Mouse (Mus musculus): Measurements from ENCODE around the gene Svop. TPM values are rescaled to one million over a fixed set of nuclear protein-coding genes. Genes with fewer than 3 reads are reported as not detected.
A peak's percentile ranks its signal among the peaks of the same experiment; 100 is the strongest.

Gene Svop
- polyA plus RNA-seq, 1 experiment from 2014 or later: 21.2 TPM

GRCm38 (mm10) chr5:114003542-114003941, 87.8 kb downstream of the Svop start, which contains the start of gene Dao:
TSS of gene Dao (plus strand) at chr5:114003703.
- ATAC-seq (ENCODE audit: low FRiP score) (no peak), DNase-seq (ENCODE audit: low spot score, missing footprints) (no peak)
- H3K9me3 ChIP-seq (ENCODE audit: control insufficient read depth, low read length): no peaks in the 10 kb centered on the region
- H3K4me1 ChIP-seq (ENCODE audit: control insufficient read depth, insufficient read depth, low read length): no peaks in the 10 kb centered on the region; the same call in 1 of the 2 replicates
- no peaks in the 10 kb centered on the region for H3K27me3 ChIP-seq (ENCODE audit: control insufficient read depth, insufficient read depth, low read length)
- 79% methylated on average over 3 of the region's 5 CpGs for WGBS
- no peak within 1 kb of the TSS for H3K9ac ChIP-seq (ENCODE audit: low read length)
- no peaks in the 10 kb centered on the region for H3K36me3 ChIP-seq (ENCODE audit: control insufficient read depth, insufficient read depth, low read length)
- no peak within 1 kb of the TSS for H3K27ac ChIP-seq (ENCODE audit: low read depth, low read length)
- no peak within 1 kb of the TSS for H3K4me2 ChIP-seq
- no peak within 1 kb of the TSS for H3K4me3 ChIP-seq (ENCODE audit: low read depth, low read length)

DNA sequence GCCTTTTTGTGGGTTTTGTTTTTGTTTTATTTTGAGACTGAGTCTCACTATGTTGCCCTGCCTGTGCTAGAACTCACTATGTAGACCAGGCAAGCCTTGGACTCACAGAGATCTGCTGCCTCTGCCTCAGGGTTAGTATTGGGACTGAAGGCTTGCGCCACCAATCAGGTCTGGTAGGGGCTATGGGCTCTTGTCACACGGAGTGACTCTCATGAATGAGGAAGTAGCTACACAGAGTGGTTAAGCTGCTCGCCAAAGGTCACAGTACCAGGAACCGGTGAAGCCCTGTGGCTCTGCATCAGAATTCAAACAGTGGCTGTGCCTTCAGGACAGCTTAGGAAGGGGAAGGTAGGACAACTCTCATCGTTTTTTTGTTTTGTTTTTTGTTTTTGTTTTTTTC, 92.0 kb downstream of the Svop start:
- 65% methylated on average over 5 of the region's 5 CpGs for WGBS
- no peak for DNase-seq (ENCODE audit: low spot score, missing footprints)
- no peak for ATAC-seq (ENCODE audit: low FRiP score)

DNA sequence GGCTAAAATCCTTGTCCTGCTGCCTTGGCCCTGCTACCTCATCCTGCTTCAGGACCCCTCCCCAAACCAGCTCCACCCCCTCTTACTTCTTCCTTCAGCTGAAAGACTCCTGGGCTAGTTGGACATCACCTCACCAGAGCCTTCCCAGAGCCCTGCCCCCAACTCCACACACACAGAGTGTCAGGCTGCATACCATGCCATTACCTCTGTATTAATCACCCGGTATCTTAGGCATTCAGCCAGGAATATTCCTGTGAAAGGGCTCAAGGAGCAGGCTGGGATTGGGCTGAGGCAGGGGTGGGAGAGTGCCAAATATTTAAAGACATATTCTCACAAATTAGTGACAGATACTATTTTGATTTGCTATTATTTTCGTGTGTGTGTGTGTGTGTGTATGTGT, 94.9 kb downstream of the Svop start:
- H3K4me1 ChIP-seq (ENCODE audit: control insufficient read depth, insufficient read depth, low read length): peaks cover 15% of the 10 kb centered on the region
- H3K9me3 ChIP-seq (ENCODE audit: control insufficient read depth, low read length): no peaks in the 10 kb centered on the region
- no peak overlapping the region for H3K4me3 ChIP-seq (ENCODE audit: low read depth, low read length)
- H3K4me2 ChIP-seq: no peak overlapping the region
- WGBS: 60% methylated on average over 2 of the region's 2 CpGs
- no peaks in the 10 kb centered on the region for H3K36me3 ChIP-seq (ENCODE audit: control insufficient read depth, insufficient read depth, low read length)
- H3K27me3 ChIP-seq (ENCODE audit: control insufficient read depth, insufficient read depth, low read length): no peaks in the 10 kb centered on the region
- H3K9ac ChIP-seq (ENCODE audit: low read length): no peak overlapping the region
- no peak overlapping the region for H3K27ac ChIP-seq (ENCODE audit: low read depth, low read length)
- ATAC-seq (ENCODE audit: low FRiP score): no peak
- no peak for DNase-seq (ENCODE audit: low spot score, missing footprints)

More for the DNA sequence above, 92.0 kb downstream of the Svop start:
- no peak overlapping the region for H3K9ac ChIP-seq (ENCODE audit: low read length)
- no peaks in the 10 kb centered on the region for H3K36me3 ChIP-seq (ENCODE audit: control insufficient read depth, insufficient read depth, low read length)
- no peaks in the 10 kb centered on the region for H3K27me3 ChIP-seq (ENCODE audit: control insufficient read depth, insufficient read depth, low read length)
- no peak overlapping the region for H3K4me3 ChIP-seq (ENCODE audit: low read depth, low read length)
- no peaks in the 10 kb centered on the region for H3K9me3 ChIP-seq (ENCODE audit: control insufficient read depth, low read length)
- H3K27ac ChIP-seq (ENCODE audit: low read depth, low read length): no peak overlapping the region
- H3K4me1 ChIP-seq (ENCODE audit: control insufficient read depth, insufficient read depth, low read length): no peaks in the 10 kb centered on the region; the same call in 1 of the 2 replicates
- H3K4me2 ChIP-seq: no peak overlapping the region

GRCm38 (mm10) chr5:113993487-113994465, 97.6 kb downstream of the Svop start, which contains the start of gene Ssh1:
TSS of gene Ssh1 (minus strand) at chr5:113993894.
- peak within 1 kb of the TSS; percentile 93 for H3K9ac ChIP-seq (ENCODE audit: low read length)
- H3K36me3 ChIP-seq (ENCODE audit: control insufficient read depth, insufficient read depth, low read length): 0 out of 2 replicates have a peak, but pooled peaks cover 2% of the 10 kb centered on the region
- H3K27me3 ChIP-seq (ENCODE audit: control insufficient read depth, insufficient read depth, low read length): no peaks in the 10 kb centered on the region
- peak within 1 kb of the TSS; percentile 84 for H3K4me2 ChIP-seq
- under 1% methylated on average over 69 of the region's 83 CpGs for WGBS
- peak; percentile 99 for DNase-seq (ENCODE audit: low spot score, missing footprints)
- H3K4me1 ChIP-seq (ENCODE audit: control insufficient read depth, insufficient read depth, low read length): peaks cover 22% of the 10 kb centered on the region
- no peaks in the 10 kb centered on the region for H3K9me3 ChIP-seq (ENCODE audit: control insufficient read depth, low read length)
- ATAC-seq (ENCODE audit: low FRiP score): peak; percentile 91
- peak within 1 kb of the TSS; percentile 74 for H3K4me3 ChIP-seq (ENCODE audit: low read depth, low read length)
- peak within 1 kb of the TSS; percentile 82 for H3K27ac ChIP-seq (ENCODE audit: low read depth, low read length)

DNA sequence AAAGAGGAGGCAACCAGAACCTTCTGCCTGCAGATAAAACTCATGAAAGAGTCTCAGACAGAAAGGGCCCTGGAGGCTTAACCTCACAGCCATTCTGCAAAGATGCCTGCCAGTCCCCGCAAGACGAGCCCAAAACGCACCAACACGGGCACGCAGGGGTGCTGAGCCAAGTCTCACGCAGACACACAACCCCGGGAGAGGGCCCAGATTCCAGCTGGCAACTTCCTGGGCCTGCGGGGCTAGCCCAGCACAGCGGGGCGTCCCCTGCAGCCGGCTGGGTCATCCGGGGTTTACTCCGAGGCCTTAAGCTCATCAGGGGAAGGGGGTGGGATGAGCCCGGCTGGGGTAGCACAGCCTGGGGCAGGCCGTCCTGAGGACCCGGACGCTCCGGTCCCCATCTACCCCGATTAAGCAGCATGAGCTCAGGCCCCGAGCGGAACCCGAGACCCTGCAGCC, 98.3 kb downstream of the Svop start:
- Histone ChIP-seq H3K36me3 (ENCODE audit: control insufficient read depth, insufficient read depth, low read length) (0 out of 2 replicates have a peak, but pooled peaks cover 2% of the 10 kb centered on the region), H3K27me3 (ENCODE audit: control insufficient read depth, insufficient read depth, low read length) (no peaks in the 10 kb centered on the region), H3K9ac (ENCODE audit: low read length) (peak overlapping the region; percentile 93), H3K4me1 (ENCODE audit: control insufficient read depth, insufficient read depth, low read length) (peaks cover 22% of the 10 kb centered on the region), H3K27ac (ENCODE audit: low read depth, low read length) (peak overlapping the region; percentile 82), H3K9me3 (ENCODE audit: control insufficient read depth, low read length) (no peaks in the 10 kb centered on the region), H3K4me3 (ENCODE audit: low read depth, low read length) (peak overlapping the region; percentile 74), H3K4me2 (peak overlapping the region; percentile 84)
- ATAC-seq (ENCODE audit: low FRiP score) (peak; percentile 82), DNase-seq (ENCODE audit: low spot score, missing footprints) (peak; percentile 97)
- WGBS: 0% methylated on average over 22 of the region's 22 CpGs

GRCm38 (mm10) chr5:113992339-113992831, 99.0 kb downstream of the Svop start:
- Histone ChIP-seq H3K36me3 (ENCODE audit: control insufficient read depth, insufficient read depth, low read length) (0 out of 2 replicates have a peak, but pooled peaks cover 2% of the 10 kb centered on the region), H3K4me1 (ENCODE audit: control insufficient read depth, insufficient read depth, low read length) (peaks cover 22% of the 10 kb centered on the region), H3K4me3 (ENCODE audit: low read depth, low read length) (peak overlapping the region; percentile 74), H3K9ac (ENCODE audit: low read length) (peak overlapping the region; percentile 93), H3K27ac (ENCODE audit: low read depth, low read length) (peak overlapping the region; percentile 82; the same call in 1 of the 2 replicates), H3K4me2 (peak overlapping the region; percentile 84), H3K9me3 (ENCODE audit: control insufficient read depth, low read length) (no peaks in the 10 kb centered on the region), H3K27me3 (ENCODE audit: control insufficient read depth, insufficient read depth, low read length) (no peaks in the 10 kb centered on the region)
- DNase-seq (ENCODE audit: low spot score, missing footprints) (no peak), ATAC-seq (ENCODE audit: low FRiP score) (no peak)
- WGBS: 48% methylated on average over 12 of the region's 12 CpGs

- no peaks in the 10 kb centered on the region for H3K9me3 ChIP-seq (ENCODE audit: control insufficient read depth, low read length)
- no peak overlapping the region for H3K4me2 ChIP-seq
- 66% methylated on average over 7 of the region's 7 CpGs for WGBS
- H3K27ac ChIP-seq (ENCODE audit: low read depth, low read length): no peak overlapping the region
- 0 out of 2 replicates have a peak, but pooled peaks cover 2% of the 10 kb centered on the region for H3K36me3 ChIP-seq (ENCODE audit: control insufficient read depth, insufficient read depth, low read length)
- peaks cover 22% of the 10 kb centered on the region for H3K4me1 ChIP-seq (ENCODE audit: control insufficient read depth, insufficient read depth, low read length)
- H3K9ac ChIP-seq (ENCODE audit: low read length): no peak overlapping the region
- H3K27me3 ChIP-seq (ENCODE audit: control insufficient read depth, insufficient read depth, low read length): no peaks in the 10 kb centered on the region
- DNase-seq (ENCODE audit: low spot score, missing footprints): no peak
- no peak overlapping the region for H3K4me3 ChIP-seq (ENCODE audit: low read depth, low read length)
- no peak for ATAC-seq (ENCODE audit: low FRiP score)
Measured at GRCm38 (mm10) chr5:113991141-113991540, 100.2 kb downstream of the Svop start.

DNA sequence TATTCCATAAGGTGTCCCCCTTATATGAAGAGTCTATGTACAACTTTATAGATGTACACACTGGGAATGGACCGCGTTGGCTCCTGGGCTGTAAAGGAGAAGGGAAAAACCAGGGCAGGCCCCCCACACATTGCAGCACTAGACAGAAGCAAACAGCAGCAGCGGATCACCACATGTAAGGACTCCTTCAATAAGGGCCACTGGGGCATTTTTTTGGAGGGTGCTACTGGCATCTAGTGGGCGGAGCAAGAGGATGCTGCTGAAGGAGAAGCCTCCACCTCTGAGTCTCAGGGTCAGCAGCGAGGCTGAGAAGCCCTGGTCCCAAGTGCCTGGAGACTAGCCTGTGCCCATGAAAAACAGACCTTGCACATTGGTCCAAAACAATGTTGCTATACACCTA, 100.8 kb downstream of the Svop start:
- WGBS: 87% methylated on average over 5 of the region's 5 CpGs
- Histone ChIP-seq H3K4me2 (no peak overlapping the region), H3K36me3 (ENCODE audit: control insufficient read depth, insufficient read depth, low read length) (0 out of 2 replicates have a peak, but pooled peaks cover 2% of the 10 kb centered on the region), H3K4me3 (ENCODE audit: low read depth, low read length) (no peak overlapping the region), H3K27ac (ENCODE audit: low read depth, low read length) (no peak overlapping the region), H3K4me1 (ENCODE audit: control insufficient read depth, insufficient read depth, low read length) (peaks cover 22% of the 10 kb centered on the region), H3K9me3 (ENCODE audit: control insufficient read depth, low read length) (no peaks in the 10 kb centered on the region), H3K9ac (ENCODE audit: low read length) (no peak overlapping the region; the same call in 1 of the 2 replicates), H3K27me3 (ENCODE audit: control insufficient read depth, insufficient read depth, low read length) (no peaks in the 10 kb centered on the region)
- ATAC-seq (ENCODE audit: low FRiP score): no peak
- no peak for DNase-seq (ENCODE audit: low spot score, missing footprints)
